Mouse (Mus musculus): ENCODE measurements around the gene Caprin2. TPM values are rescaled to one million over a fixed set of nuclear protein-coding genes. Genes with fewer than 3 reads are reported as not detected.

Gene Caprin2
- 24.5 and 33.1 TPM in 2 replicates for polyA plus RNA-seq (2012; rRNA removed)

DNA sequence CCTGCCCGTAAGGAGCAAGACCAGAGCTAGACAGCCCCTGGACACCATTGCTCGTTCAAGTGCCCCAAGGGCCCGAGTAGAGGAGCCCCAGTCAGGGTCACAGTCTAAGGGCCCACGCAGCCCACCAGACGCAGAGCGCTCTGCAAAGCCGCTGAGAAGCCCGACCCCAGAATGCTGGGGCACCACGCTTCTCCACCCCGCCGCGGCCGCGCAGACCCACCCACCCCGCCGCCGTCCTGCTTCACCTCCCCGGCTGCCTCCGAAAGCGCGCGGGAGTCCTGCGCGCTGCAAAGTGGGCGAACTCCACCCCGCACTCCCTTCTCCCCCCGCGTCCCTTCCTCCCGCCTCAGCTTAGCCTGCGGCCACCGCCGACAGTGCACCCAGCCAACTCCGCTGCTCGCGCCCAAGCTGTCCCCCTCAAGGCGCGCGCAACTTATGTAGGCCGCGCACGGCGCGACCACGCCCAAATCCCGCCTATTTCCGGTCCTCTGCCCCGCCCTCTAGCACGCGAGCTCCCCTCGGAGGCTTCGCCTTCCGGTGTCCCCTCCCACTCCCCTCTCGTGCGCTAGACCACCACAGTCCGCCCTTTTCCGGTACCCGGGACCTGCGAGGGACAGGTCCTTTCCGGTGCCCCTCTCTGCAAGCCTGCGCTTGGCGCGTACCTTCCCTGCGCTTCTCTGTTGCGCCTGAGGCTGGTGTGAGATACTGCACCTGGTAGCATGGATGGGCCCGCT is at the start of gene Caprin2:
Caprin2 (minus strand) TSS at position 465 of the 734 bp plus-strand sequence.

DNA sequence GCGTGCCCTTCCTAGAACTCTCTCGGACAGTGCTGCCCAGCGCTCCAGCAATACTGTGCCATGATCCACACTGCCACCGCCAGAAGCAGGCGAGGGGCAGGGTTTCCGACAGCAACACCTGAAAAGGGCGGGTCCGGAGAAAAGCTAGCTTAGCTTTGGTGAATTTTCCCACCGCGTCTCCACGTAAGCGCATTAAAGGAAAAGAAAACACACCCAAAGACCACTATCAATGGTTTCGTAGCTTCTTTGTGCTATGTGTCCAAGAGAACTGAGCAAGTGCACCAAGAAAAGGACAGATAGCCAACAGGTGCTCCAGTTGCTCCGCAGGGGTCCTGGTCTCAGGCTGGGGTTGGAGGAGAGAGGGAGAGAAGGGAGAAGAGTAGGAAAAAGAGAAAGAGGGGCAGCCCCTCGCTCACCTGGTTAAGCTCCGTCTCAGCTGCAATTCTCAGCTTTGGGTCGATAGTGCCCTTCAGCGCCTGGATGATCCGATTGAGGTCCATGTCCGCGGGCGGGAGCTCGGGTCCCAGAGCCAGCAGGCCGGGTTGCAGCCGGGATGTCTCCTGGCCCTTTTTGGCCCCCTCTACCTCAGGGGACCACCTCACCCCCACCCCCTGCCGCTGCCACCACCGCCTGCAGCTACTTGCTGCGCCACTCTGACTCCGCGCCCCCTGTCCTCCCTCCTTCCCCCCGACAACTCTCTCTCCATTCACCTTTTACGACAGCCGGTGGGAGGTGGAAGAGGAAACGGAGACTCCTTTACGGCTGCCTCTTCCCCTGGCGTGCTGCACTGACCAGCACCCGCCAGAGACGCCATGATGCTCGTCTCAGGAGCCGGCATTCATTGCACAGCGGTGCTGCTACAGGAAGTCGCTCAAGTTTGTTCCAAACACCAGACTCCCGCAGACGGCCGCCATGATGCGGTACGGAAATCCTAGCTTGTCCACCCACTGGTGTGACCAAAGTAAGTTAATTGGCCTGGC is 65.0 kb downstream of the Caprin2 start, which contains the start of gene Ipo8:
Ipo8 (minus strand) TSS at position 720 of the 980 bp plus-strand sequence.

Other genes starting within 250 kb of the Caprin2 start
- 26.0 and 33.9 TPM in 2 replicates for gene Ipo8, start 64.8 kb downstream of the Caprin2 start, polyA plus RNA-seq (2012; rRNA removed)
- 126 and 195 TPM in 2 replicates for gene Sinhcaf, start 50.2 kb upstream of the Caprin2 start, polyA plus RNA-seq (2012; rRNA removed)
- gene Dennd5b, start 205.4 kb upstream of the Caprin2 start, polyA plus RNA-seq (2012; rRNA removed) = 9.3 and 10.8 TPM in 2 replicates
- not detected in 2 replicates for gene Gm10203, start 233.9 kb upstream of the Caprin2 start, polyA plus RNA-seq (2012; rRNA removed)
- 10.7 and 12.9 TPM in 2 replicates for gene Etfbkmt, start 243.6 kb upstream of the Caprin2 start, polyA plus RNA-seq (2012; rRNA removed)